Mouse (Mus musculus): ENCODE data around the gene Kiss1r. TPM values are rescaled to one million over a fixed set of nuclear protein-coding genes. Genes with fewer than 3 reads are reported as not detected.

The Kiss1r gene
- polyA plus RNA-seq, 2 experiments, result 0.26 to 2.5 TPM

DNA sequence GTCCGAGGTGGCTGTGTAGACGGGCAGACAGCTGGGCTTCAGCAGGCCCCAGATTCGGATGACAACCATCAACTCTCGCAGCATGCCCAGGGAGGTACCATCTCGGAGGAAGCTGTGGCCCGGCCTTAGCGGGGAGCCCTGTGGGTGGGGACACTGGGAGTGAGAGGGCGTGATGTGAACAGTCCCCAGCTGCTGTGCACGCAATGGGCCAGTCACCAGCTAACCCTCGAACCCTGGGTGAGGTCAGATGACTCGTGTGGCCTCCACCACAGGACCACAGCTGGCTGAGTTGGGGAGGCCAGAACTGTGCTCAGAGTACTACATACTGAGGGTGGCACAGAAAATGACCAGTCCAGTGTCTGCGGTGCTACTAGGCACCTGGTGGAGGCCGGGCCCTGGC, 20.0 kb upstream of the Kiss1r start:
- Histone ChIP-seq H3K36me3 (ENCODE audit: control insufficient read depth, insufficient read depth, low read length) (peaks cover 54% of the 10 kb centered on the region), H3K4me3 (replicated peaks; ENCODE audit: low read length) (no peak overlapping the region), H3K9ac (ENCODE audit: low read depth, low read length, severe bottlenecking) (no peak overlapping the region), H3K9me3 (ENCODE audit: control insufficient read depth, low read length) (no peaks in the 10 kb centered on the region), H3K27ac (replicated peaks; ENCODE audit: low read depth, low read length) (no peak overlapping the region), H3K4me1 (ENCODE audit: control insufficient read depth, insufficient read depth, low read length) (no peaks in the 10 kb centered on the region), H3K27me3 (ENCODE audit: control insufficient read depth, insufficient read depth, low read length) (no peaks in the 10 kb centered on the region), H3K4me2 (replicated peaks; ENCODE audit: low read depth, low read length, severe bottlenecking) (no peak overlapping the region)
- DNase-seq (ENCODE audit: low spot score) (no peak), ATAC-seq (ENCODE audit: low FRiP score, low read depth) (no peak)
- no peak for TF ChIP-seq POLR2A (IDR thresholded peaks at IDR 0.05; ENCODE audit: borderline replicate concordance, extremely low read depth, insufficient read depth, insufficient read length)
- WGBS, result 84% methylated on average over 13 of the region's 13 CpGs

DNA sequence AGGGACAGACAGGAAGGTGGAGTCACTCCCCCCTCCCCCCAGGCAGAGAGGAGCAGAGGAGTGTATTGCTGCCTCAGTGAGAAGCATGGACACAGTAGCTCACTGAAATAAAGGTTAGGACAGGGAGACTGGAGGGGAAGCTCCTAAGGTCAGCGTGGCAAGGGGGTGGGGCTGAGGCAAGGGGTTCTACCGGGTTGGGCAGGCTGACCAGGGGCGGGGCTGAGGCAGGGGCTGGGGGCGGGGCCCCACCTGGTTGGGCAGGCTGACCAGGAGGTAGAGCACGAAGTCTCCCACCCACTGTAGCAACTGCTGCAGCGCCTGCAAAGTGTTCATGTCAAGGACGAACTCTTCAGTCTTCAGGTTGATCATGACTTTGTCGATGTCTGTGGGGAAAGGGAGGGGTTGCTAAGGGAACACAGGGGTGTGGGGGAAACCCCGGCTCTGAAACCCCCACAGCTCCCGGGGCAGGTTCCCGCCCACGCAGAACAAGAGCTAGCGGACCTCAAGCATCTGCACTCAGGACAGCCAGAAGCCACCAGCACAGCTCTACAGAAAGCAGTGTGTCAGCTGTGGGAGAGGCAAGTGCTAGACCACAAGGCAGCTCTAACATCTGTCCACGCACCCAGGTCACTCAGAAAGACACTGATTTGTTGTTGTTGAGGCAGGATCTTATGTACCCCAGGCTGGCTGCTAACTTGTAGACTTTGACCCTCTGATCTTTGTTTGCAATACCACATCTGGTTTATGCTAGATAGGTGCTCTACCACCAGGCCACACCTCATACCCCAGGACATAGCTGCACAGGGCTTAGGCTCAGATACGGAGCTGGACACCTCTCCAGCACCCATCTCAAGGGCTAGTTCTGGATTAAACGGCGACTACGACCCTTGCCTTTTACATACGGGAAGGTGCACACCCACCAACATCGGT, 19.2 kb upstream of the Kiss1r start:
- Histone ChIP-seq H3K9me3 (ENCODE audit: control insufficient read depth, low read length) (no peaks in the 10 kb centered on the region), H3K4me2 (replicated peaks; ENCODE audit: low read depth, low read length, severe bottlenecking) (no peak overlapping the region), H3K27ac (replicated peaks; ENCODE audit: low read depth, low read length) (no peak overlapping the region), H3K36me3 (ENCODE audit: control insufficient read depth, insufficient read depth, low read length) (peaks cover 61% of the 10 kb centered on the region), H3K27me3 (ENCODE audit: control insufficient read depth, insufficient read depth, low read length) (no peaks in the 10 kb centered on the region), H3K9ac (ENCODE audit: low read depth, low read length, severe bottlenecking) (no peak overlapping the region), H3K4me1 (ENCODE audit: control insufficient read depth, insufficient read depth, low read length) (no peaks in the 10 kb centered on the region), H3K4me3 (replicated peaks; ENCODE audit: low read length) (no peak overlapping the region)
- no peak for DNase-seq (ENCODE audit: low spot score)
- no peak for TF ChIP-seq POLR2A (IDR thresholded peaks at IDR 0.05; ENCODE audit: borderline replicate concordance, extremely low read depth, insufficient read depth, insufficient read length)
- WGBS, result 54% methylated on average over 20 of the region's 20 CpGs
- ATAC-seq (ENCODE audit: low FRiP score, low read depth), result no peak

DNA sequence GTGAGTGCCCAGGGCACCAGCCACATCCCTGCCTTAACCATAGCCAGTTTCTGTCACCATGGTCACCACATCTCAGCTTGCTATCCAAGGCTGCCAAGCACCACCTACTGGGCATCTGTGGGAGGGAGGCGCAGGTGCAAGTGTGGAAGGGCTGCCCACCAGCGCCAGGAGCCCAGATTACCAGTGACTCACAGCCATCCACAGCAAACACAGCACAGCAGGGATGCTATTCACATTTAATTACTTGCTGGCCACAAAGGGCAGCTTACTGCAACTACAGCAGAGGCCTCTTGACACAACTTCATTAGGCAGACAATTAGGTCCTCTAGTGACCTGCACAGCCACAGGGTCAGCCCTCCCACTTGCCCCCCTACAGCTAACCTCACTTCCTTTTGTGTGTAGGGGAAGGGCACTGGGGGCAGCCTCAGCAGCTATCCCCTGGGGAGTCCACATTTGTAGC, 15.8 kb upstream of the Kiss1r start:
- Histone ChIP-seq H3K9ac (ENCODE audit: low read depth, low read length, severe bottlenecking) (peak overlapping the region; percentile 28; the same call in 1 of the 2 replicates), H3K4me2 (replicated peaks; ENCODE audit: low read depth, low read length, severe bottlenecking) (no peak overlapping the region), H3K27ac (replicated peaks; ENCODE audit: low read depth, low read length) (no peak overlapping the region), H3K4me1 (ENCODE audit: control insufficient read depth, insufficient read depth, low read length) (no peaks in the 10 kb centered on the region), H3K36me3 (ENCODE audit: control insufficient read depth, insufficient read depth, low read length) (peaks cover 80% of the 10 kb centered on the region), H3K9me3 (ENCODE audit: control insufficient read depth, low read length) (no peaks in the 10 kb centered on the region), H3K27me3 (ENCODE audit: control insufficient read depth, insufficient read depth, low read length) (no peaks in the 10 kb centered on the region), H3K4me3 (replicated peaks; ENCODE audit: low read length) (no peak overlapping the region)
- ATAC-seq (ENCODE audit: low FRiP score, low read depth), result no peak
- DNase-seq (ENCODE audit: low spot score), result no peak
- WGBS, result 36% methylated on average over 2 of the region's 2 CpGs
- TF ChIP-seq POLR2A (IDR thresholded peaks at IDR 0.05; ENCODE audit: borderline replicate concordance, extremely low read depth, insufficient read depth, insufficient read length), result no peak

DNA sequence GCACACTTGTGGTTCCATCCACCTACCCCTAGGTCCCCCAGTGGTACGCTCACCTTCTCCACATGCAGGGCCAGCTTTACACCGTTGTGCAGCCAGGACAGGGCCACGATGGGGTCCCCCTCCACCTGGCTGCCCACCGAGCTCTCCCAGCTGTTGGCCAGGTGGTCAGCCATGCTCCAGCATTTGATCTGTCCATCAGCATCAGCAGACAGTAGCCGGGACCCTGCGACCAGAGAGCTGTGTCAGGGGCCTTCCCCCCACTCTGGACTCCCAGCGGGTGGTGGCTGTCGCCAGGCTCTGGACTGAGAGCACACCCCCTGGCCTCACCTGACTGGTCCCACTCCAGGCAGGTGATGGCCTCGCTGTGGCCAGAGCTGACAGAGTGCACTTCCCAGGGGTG, 10.1 kb upstream of the Kiss1r start:
- DNase-seq (ENCODE audit: low spot score), result no peak
- no peaks in the 10 kb centered on the region for H3K4me1 ChIP-seq (ENCODE audit: control insufficient read depth, insufficient read depth, low read length)
- WGBS, result 92% methylated on average over 9 of the region's 9 CpGs
- H3K4me3 ChIP-seq (replicated peaks; ENCODE audit: low read length), result no peak overlapping the region
- TF ChIP-seq POLR2A (IDR thresholded peaks at IDR 0.05; ENCODE audit: borderline replicate concordance, extremely low read depth, insufficient read depth, insufficient read length), result no peak
- H3K9ac ChIP-seq (ENCODE audit: low read depth, low read length, severe bottlenecking), result no peak overlapping the region
- H3K9me3 ChIP-seq (ENCODE audit: control insufficient read depth, low read length), result no peaks in the 10 kb centered on the region
- peaks cover 65% of the 10 kb centered on the region for H3K36me3 ChIP-seq (ENCODE audit: control insufficient read depth, insufficient read depth, low read length)
- ATAC-seq (ENCODE audit: low FRiP score, low read depth), result no peak
- H3K27me3 ChIP-seq (ENCODE audit: control insufficient read depth, insufficient read depth, low read length), result no peaks in the 10 kb centered on the region
- no peak overlapping the region for H3K4me2 ChIP-seq (replicated peaks; ENCODE audit: low read depth, low read length, severe bottlenecking)
- H3K27ac ChIP-seq (replicated peaks; ENCODE audit: low read depth, low read length), result no peak overlapping the region

DNA sequence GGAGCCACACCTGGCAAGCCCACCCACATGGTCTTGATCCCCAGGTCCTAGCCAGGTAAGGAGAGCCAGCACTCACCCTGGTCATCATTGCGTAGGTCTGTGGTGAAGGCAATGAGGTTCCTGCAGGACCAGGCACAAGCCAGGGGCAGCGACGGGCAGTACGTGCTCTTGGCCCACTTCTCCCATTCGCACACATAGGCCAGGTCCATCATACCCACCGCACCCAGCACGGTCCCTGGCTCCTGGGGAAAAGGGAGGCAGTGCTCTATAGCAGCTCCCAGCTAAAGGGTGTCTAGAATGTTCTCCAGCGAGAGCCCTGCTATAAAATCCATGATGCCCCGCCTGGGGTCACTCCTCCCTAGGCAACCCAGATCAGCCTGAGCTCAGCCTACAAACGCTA, 9.4 kb upstream of the Kiss1r start:
- TF ChIP-seq POLR2A (IDR thresholded peaks at IDR 0.05; ENCODE audit: borderline replicate concordance, extremely low read depth, insufficient read depth, insufficient read length), result no peak
- Histone ChIP-seq H3K4me3 (replicated peaks; ENCODE audit: low read length) (no peak overlapping the region), H3K36me3 (ENCODE audit: control insufficient read depth, insufficient read depth, low read length) (peaks cover 64% of the 10 kb centered on the region), H3K27ac (replicated peaks; ENCODE audit: low read depth, low read length) (no peak overlapping the region), H3K9ac (ENCODE audit: low read depth, low read length, severe bottlenecking) (no peak overlapping the region), H3K4me1 (ENCODE audit: control insufficient read depth, insufficient read depth, low read length) (no peaks in the 10 kb centered on the region), H3K27me3 (ENCODE audit: control insufficient read depth, insufficient read depth, low read length) (no peaks in the 10 kb centered on the region), H3K9me3 (ENCODE audit: control insufficient read depth, low read length) (no peaks in the 10 kb centered on the region), H3K4me2 (replicated peaks; ENCODE audit: low read depth, low read length, severe bottlenecking) (no peak overlapping the region)
- DNase-seq (ENCODE audit: low spot score) (no peak), ATAC-seq (ENCODE audit: low FRiP score, low read depth) (no peak)
- 87% methylated on average over 10 of the region's 10 CpGs for WGBS

All from limb, embryonic 14.5 days (tissue).